Mouse (Mus musculus) embryo, embryonic 10.5 days (tissue): ENCODE results near the gene Ptchd1.

Experiments used
- DNase-seq: peaks from one replicate; pipeline ENCODE4 v3.0.0-alpha.2; 2015; ENCODE audit warnings: low spot score

The Ptchd1 gene

DNA sequence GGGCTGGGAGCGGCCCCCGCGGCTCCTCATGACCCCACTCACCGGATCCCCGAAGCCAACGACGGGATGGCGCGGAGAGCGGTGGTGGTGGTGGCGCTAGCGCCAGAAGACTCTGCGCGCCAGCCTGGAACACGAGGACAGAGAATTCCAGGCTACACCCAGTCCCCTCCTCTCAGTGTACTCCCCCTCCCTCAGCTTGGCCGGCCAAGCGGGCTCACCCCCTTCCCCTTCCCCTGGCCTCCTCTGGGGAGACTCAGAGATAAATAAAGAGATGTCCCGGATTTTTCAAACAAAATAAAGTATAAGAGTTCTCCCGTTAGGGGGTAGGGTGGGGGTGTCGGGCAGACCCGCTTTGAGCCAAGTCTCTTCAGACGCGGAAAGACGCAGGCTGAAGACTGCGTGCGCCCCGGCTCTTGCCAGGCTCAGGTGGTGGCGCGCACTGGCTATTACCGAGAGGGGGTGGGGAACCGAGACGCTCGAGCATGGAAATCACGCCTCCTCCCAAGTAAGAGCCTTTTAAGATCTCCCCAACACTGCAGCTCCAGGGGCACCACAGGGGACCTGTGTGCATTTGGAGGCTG is at the start of gene Ptchd1:
TSS of gene Ptchd1 (minus strand) at position 114 of the 581 bp plus-strand sequence.
- peak; percentile 24 for DNase-seq

GRCm38 (mm10) chrX:155657971-155658370 is 34.4 kb upstream of the Ptchd1 start:
- no peak for DNase-seq

GRCm38 (mm10) chrX:155645975-155646374 is 22.4 kb upstream of the Ptchd1 start:
- no peak for DNase-seq

GRCm38 (mm10) chrX:155643975-155644374 is 20.4 kb upstream of the Ptchd1 start:
- DNase-seq: peak; percentile 42

- peak; percentile 29 for DNase-seq
Observed at GRCm38 (mm10) chrX:155625671-155626196, 2.1 kb upstream of the Ptchd1 start.

GRCm38 (mm10) chrX:155624895-155625294 is 1.3 kb upstream of the Ptchd1 start:
- peak; percentile 3 for DNase-seq

- peak; percentile 26 for DNase-seq
Observed at GRCm38 (mm10) chrX:155624341-155624841, 777 bp upstream of the Ptchd1 start, which contains the start of gene Gm15155. Gene Gm15155, plus strand, starts transcription at chrX:155624741.

DNA sequence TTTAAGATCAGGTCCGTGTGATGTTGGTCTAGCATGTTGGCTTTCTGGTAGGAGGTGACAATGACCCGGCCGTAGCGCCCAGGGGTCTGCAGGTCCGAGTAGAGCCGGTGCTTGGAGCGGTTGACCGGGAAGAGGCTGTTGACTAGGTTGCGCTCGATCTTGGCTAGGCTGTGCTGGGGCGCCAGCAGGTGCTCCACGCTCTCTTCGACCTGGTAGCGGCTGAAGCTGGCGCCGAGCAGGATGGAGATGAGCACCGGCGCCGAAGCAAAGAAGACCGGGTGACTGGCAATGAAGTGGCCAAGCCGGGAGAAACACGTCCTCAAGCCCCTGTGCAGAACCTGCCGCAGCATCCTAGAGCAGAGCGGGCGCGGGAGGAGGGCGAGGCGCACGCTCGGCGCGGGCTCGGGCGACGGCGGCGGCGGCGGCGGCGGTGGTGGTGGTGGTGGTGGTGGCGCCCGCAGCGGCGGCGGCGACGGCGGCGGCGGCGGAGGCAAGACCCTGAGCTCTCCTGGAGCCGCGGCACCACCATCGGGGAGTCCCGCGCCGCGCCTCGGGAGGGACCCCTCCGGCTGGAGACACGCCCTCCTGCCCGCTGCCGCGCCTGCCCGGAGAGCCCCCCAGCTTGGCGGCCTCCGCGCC is 534 bp downstream of the Ptchd1 start:
- peak; percentile 5 for DNase-seq

- no peak for DNase-seq
Observed at GRCm38 (mm10) chrX:155622527-155622926, 1.1 kb downstream of the Ptchd1 start.

DNA sequence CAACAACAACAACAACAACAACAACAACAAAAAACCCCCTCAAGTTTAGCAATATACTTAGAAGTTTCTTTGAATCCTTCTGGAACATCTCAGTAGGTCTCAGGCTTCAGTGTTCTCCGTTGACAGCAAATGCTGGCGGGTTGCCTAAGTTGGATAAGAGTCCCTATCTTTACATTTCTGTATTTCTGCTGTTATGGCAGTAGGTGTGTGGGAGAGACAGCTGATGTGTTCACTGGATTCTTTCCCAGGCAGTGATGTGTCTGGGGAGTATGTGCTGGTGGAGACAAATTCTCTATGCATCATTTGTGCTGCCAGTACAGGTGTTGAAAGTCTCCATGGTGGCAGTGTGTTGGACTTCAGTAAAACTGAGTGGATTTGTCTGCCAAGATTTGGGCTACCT is 22.4 kb downstream of the Ptchd1 start:
- no peak for DNase-seq

GRCm38 (mm10) chrX:155596390-155596789 is 27.2 kb downstream of the Ptchd1 start:
- no peak for DNase-seq

DNA sequence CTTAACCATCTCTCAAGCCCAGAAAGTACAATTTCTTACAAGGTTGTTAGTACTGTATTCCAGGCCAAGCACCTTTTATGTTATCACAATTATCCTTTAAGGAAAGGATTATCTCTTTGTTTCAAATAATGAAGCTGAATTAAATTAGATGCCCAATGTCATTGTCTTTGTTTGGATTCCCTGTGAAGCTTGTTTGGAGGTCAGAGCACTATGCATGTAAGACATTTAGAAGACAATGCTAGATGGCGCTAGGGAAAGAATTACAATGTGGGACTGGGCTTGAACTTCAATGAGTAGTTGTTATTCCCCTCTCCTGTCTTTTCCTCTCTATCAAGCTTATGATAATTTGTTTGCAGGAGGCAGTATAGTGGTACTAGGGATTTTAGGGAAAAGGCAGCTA is 28.9 kb downstream of the Ptchd1 start:
- DNase-seq: no peak

- no peak for DNase-seq
Observed at GRCm38 (mm10) chrX:155592467-155592866, 31.1 kb downstream of the Ptchd1 start.

DNA sequence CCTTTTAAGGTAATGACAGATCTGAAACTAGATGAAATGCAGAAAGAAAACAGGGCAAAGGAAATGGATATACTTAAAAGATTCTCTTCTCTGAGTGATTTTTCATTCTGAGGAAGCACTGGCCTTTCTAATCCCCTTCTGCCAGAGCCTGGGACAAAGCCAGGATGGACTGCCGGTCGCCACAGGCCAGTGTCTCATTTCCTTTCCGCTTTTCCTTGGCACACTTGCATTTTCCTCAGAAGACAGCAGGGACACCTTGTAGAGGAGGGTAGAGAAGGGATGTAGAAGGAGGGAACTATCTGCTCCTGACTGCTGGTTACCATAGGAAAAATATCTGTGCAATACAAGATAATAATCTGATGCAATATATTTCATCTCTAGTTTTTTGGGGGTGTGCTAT is 32.1 kb downstream of the Ptchd1 start:
- DNase-seq: no peak

DNA sequence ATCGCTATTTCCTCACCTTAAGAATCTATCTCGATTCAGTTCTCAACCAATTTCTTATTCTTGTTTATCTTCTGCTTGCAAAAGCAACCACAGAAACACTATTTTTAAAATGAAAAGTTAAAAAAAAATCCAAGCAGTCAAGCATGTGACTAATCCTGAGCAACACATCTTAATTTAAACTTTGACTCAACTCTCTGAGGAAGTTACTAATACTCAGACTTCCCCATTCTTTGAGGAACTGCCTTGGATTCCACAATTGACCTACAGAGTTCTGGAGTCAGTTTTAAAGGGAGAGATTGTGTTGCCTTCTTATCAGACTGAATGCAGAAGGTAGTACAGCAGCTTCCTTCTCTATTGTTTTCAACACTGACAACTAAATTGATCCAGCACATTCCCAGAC is 39.0 kb downstream of the Ptchd1 start:
- DNase-seq: no peak

GRCm38 (mm10) chrX:155579791-155580190 is 43.8 kb downstream of the Ptchd1 start:
- DNase-seq: no peak

DNA sequence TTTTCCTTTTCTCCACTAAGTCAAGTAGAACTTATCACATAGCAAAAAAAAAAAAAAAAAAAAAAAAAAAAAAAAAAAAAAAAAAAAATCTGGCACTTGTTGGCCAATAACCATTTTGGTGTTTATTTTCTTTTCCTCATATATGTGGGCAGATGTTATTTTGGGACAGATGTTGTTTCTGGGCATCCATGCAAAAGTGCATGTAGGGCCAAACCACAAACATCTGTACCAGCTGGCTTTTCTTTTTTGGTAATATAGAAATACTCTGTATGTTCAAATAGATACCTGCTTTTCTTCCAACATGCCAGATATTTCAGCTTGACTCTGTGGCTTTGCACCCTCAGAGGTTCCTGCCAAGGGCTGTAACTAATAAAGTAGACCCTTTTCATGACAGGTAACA is 51.2 kb downstream of the Ptchd1 start:
- DNase-seq: no peak

DNA sequence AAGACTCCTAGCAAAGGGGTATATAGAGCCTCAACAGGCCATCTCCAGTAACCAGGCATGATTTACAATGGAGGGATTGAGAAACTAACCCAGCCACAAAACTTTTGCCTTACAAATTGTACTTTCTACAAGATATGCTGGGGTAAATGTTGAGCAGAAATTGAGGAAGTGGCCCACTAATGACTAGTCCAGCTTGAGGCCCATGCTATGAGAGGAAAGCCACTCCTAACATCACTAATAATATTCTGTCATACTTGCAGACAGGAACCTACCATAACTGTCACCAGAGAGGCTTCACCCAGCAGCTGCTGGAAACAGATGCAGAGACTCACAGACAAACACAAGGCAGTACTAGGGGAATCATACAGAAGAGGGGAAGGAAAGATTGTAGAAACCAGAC is 79.8 kb downstream of the Ptchd1 start:
- no peak for DNase-seq
